Mouse (Mus musculus) mesoderm, embryonic 11.5 days (tissue): ENCODE measurements at regions not wholly inside any gene's neighbourhood (a gene's known extent, or its start where the extent isn't known, plus 50 kb on each side); places are given as distances from the start of the nearest gene placed in this dataset.

ENCODE experiments used
- DNase-seq: peaks from one replicate; pipeline ENCODE4 v3.0.0-alpha.2; 2012; ENCODE audit warnings: low read depth, low spot score

- DNase-seq = no peak
Measured at GRCm38 (mm10) chr6:25321446-25321845, 365.3 kb upstream of the Tmem229a start.

GRCm38 (mm10) chr6:25320291-25320844 is 364.3 kb upstream of the Tmem229a start:
- no peak for DNase-seq

DNA sequence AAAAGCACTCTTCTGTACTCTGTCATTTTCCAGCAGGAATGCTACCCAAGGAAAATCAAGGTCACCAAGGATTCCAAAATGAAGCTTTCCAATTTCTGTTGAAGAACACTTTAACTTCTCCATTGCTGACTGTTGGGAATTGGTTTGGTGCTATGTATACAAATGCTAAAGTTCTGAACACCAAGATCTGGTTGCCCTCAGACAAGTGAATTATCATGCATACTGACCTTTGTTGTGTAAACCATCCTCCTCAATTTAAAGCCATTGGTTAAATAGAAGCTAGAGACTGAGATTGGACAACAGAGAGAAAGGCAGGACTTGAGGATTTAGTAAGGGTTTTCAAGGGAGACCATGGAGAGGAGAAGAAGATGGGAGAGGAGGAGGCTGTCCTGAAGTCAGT is 351.4 kb upstream of the Tmem229a start:
- DNase-seq = no peak

GRCm38 (mm10) chr6:25304844-25305504 is 348.9 kb upstream of the Tmem229a start:
- no peak for DNase-seq

DNA sequence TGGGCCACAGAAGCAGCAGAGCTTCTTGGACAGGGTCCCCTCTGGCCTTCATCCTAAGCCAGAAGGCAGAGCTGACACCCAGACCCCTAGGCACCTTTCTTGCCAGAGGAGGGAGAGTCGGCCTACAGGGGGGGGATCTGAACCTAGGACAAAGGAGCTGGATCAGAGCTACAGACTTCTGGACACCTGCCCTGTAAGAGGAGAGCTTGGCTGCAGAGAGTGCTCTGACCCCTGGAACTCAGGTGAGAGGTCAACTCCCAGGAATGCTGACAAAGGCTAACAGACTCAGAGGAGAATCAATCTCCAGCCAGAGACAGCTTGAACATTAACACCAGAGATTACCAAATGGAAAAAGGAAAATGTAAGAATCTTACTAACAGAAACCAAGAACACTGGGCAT is 335.5 kb upstream of the Tmem229a start:
- DNase-seq = no peak

GRCm38 (mm10) chr6:25287591-25287990 is 331.5 kb upstream of the Tmem229a start:
- no peak for DNase-seq

GRCm38 (mm10) chr6:25286313-25286712 is 330.2 kb upstream of the Tmem229a start:
- DNase-seq = no peak

GRCm38 (mm10) chr6:25278509-25278908 is 322.4 kb upstream of the Tmem229a start:
- DNase-seq = peak; percentile 6

DNA sequence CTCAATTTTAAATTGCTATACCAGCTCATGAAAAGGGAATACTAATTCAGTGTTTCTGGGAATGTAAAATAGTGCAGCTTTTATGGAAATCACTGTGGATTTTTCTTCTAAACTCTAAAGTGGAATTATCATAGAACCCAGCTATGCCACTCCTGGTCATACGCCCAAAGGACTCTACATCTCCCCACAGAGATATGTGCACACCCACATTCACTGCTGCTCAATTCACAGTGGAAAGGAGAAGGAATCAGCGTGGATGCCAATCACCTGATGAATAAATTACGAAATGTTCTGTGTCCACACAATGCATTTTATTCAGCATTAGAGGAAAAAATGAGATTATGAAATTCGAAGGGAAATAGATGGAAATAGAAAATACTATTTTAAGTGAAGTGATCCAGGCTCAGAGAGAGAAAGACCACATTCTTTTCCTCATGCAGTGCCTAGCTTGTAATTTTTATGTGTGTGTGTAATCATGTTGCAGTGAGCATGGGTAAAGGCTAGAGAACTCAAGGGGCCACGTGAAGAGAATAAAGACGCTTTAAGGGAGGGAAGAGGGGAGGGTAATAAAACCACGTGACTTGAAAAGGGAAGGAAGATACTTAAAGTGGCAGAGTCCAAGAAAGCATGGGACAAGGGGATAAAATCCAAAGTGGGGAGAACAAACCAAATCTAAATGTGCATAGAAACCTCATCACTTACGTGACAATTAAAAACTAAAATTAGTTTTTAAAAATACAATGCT is 321.8 kb upstream of the Tmem229a start:
- no peak for DNase-seq

DNA sequence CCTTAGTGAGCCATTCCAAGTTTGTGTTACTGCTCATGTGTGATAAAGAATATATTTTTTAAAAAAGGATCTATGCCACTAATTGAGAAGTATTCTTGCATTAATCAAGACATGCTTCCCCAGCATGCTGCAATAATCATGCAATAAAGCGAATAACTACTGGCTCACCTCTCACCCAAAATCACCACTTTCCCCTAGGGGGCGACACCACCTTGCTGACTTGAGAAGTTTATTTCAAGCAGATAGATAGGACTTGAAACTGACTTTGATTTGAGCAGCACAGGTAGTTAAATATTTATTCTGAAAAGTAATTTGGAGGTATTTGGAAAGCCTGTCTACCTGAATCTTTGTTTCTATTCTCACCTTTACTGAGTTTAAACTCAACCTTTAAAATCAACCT is 320.1 kb upstream of the Tmem229a start:
- peak; percentile 18 for DNase-seq

DNA sequence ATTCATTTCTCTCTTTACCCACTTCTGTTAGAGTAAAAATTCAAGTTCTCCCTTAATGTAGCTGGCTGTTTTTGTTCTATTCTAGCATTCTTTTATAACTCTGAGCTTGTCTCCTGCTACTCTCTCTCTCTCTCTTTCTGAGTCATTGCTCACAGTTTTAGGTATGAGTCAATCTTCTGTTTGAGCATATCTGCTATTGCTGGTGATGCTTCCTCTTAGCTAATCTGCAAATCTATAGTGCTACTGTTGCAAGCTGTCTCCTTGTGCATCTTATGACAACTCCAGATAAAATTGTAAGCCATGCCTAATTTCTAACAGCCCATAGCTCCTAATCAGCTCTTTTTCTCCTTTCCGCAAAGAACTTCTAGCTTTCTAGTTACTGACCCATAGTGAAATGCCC is 304.5 kb upstream of the Tmem229a start:
- DNase-seq = no peak

DNA sequence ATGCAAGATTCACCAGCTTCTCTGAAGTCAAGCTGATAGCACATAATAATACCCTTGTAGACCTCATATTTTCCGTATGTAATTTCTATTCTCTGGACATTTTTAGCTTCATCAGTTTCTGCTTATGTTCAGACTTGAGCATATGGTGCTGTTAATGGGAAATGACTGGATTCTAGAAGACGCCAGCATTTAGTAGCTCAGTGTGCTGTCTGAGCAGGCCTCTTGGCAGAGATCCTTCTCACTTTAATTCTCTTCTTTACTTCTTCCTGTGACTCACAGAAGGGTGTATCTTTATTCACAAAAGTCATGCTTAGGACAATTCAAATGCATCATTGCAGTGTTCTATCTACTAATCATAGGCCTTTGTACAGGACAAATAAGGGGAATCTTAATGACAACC is 299.7 kb upstream of the Tmem229a start:
- no peak for DNase-seq

DNA sequence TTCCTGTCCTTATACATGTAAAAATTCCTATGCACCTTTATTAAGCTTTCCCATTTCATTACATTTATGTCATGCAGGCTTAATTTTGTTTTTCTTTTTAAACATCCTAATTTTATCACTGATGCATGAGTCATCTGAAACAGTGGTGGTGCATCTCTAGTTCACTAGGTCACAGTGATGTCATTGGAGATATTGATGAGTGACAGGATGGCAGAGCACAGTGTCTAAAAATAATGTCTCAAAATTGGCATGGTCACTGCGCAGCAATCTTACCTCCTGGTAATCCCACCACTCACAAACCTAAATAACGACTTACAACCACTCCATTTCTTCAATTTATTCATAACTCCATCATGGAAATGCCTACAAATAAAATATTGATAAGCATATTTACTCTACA is 280.9 kb upstream of the Tmem229a start:
- DNase-seq = no peak

DNA sequence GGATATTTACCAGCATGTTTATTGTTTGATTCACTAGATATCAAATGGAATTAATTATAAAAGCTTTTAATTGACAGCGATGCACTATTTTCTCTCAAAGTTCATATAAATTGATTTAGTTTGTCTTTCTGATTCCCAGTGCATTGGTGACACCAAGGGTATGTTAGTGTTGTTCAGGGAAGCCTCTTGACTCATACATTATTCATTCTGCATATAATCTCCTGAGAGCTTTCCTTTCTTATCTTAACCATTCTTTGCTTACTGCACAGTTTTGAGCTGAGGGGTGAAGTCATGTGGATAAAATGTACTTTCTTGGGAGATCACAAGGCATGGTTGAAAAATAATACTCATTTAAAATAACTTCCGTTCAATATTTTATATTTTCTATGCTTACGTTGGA is 280.5 kb upstream of the Tmem229a start:
- DNase-seq = no peak
